Mouse (Mus musculus): ENCODE results near the gene Enox1.

The Enox1 gene

GRCm38 (mm10) chr14:77196246-77196645, 39.7 kb downstream of the Enox1 start:
- no peak for DNase-seq (ENCODE audit: low spot score)

GRCm38 (mm10) chr14:77197414-77197915, 40.9 kb downstream of the Enox1 start:
- DNase-seq (ENCODE audit: low spot score): no peak

GRCm38 (mm10) chr14:77210889-77211288, 54.3 kb downstream of the Enox1 start:
- DNase-seq (ENCODE audit: low spot score): no peak

GRCm38 (mm10) chr14:77213210-77213609, 56.6 kb downstream of the Enox1 start:
- no peak for DNase-seq (ENCODE audit: low spot score)

GRCm38 (mm10) chr14:77214848-77215247, 58.3 kb downstream of the Enox1 start:
- DNase-seq (ENCODE audit: low spot score): no peak

GRCm38 (mm10) chr14:77225346-77225745, 68.8 kb downstream of the Enox1 start:
- no peak for DNase-seq (ENCODE audit: low spot score)

- no peak for DNase-seq (ENCODE audit: low spot score)
These were observed 82.2 kb downstream of the Enox1 start for GRCm38 (mm10) chr14:77238811-77239210.

GRCm38 (mm10) chr14:77239360-77239759, 82.8 kb downstream of the Enox1 start:
- no peak for DNase-seq (ENCODE audit: low spot score)

- DNase-seq (ENCODE audit: low spot score): no peak
These were observed 90.4 kb downstream of the Enox1 start for GRCm38 (mm10) chr14:77246977-77247376.

- DNase-seq (ENCODE audit: low spot score): no peak
These were observed 91.9 kb downstream of the Enox1 start for GRCm38 (mm10) chr14:77248426-77248825.

- no peak for DNase-seq (ENCODE audit: low spot score)
These were observed 92.4 kb downstream of the Enox1 start for GRCm38 (mm10) chr14:77248946-77249345.

- DNase-seq (ENCODE audit: low spot score): no peak
These were observed 94.2 kb downstream of the Enox1 start for GRCm38 (mm10) chr14:77250652-77251238.

GRCm38 (mm10) chr14:77255201-77255600, 98.6 kb downstream of the Enox1 start:
- no peak for DNase-seq (ENCODE audit: low spot score)

GRCm38 (mm10) chr14:77255711-77256110, 99.1 kb downstream of the Enox1 start:
- DNase-seq (ENCODE audit: low spot score): no peak

- no peak for DNase-seq (ENCODE audit: low spot score)
These were observed 100.4 kb downstream of the Enox1 start for GRCm38 (mm10) chr14:77256943-77257342.

GRCm38 (mm10) chr14:77257461-77257860, 100.9 kb downstream of the Enox1 start:
- no peak for DNase-seq (ENCODE audit: low spot score)

GRCm38 (mm10) chr14:77258186-77258585, 101.6 kb downstream of the Enox1 start:
- no peak for DNase-seq (ENCODE audit: low spot score)

- no peak for DNase-seq (ENCODE audit: low spot score)
These were observed 103.1 kb downstream of the Enox1 start for GRCm38 (mm10) chr14:77259686-77260085.

GRCm38 (mm10) chr14:77260107-77260506, 103.5 kb downstream of the Enox1 start:
- DNase-seq (ENCODE audit: low spot score): no peak

- DNase-seq (ENCODE audit: low spot score): no peak
These were observed 110.5 kb downstream of the Enox1 start for GRCm38 (mm10) chr14:77266805-77267771.

- DNase-seq (ENCODE audit: low spot score): no peak
These were observed 115.8 kb downstream of the Enox1 start for GRCm38 (mm10) chr14:77272248-77272930.

GRCm38 (mm10) chr14:77272931-77273446, 116.4 kb downstream of the Enox1 start:
- DNase-seq (ENCODE audit: low spot score): no peak
